Mouse (Mus musculus) liver, adult 2 months (tissue): ENCODE results near the gene Nsl1.

ENCODE experiments used
- CTCF ChIP-seq: fragments of 200-500 bp; IDR thresholded peaks from 2 replicates; pipeline ENCODE4 v1.5.1; 2011; ENCODE audit warnings: low read depth, low read length, control low read depth
- POLR2A ChIP-seq: fragments of 200-500 bp; IDR thresholded peaks from 2 replicates; pipeline ENCODE4 v1.6.1; 2011; ENCODE audit warnings: low read length, control low read depth; ENCODE audit not compliant: insufficient read depth; ENCODE audit errors: extremely low read depth

DNA sequence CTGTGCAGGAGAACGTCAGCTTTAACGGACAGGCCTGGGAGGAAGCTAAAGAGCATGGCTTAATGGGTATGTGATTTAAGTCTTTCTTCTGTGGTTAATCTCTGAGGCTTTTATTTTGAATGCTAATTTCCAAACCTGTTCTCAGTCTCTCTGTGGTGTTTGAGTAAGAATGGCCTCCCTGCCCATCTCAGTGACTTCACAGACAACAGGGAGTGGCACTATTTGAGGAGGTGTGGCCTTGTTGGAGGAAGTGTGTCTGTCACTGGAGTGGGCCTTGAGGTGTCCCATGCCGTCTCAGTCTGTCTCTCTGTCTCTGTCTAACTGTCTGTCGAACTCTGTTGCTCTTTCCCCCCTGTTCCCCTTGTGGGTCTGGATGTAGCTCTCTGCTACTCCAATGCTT is 2.4 kb downstream of the Nsl1 start:
- no peak for TF ChIP-seq CTCF
- no peak for TF ChIP-seq POLR2A
